Mouse (Mus musculus) lung, postnatal 25 days (tissue): ENCODE results near the gene Pnrc1.

Source experiments
- DNase-seq: peaks from one replicate; pipeline ENCODE4 v3.0.0; 2022; ENCODE audit warnings: low spot score

Gene Pnrc1

GRCm38 (mm10) chr4:33270386-33271314, 19.3 kb downstream of the Pnrc1 start:
- DNase-seq = no peak

GRCm38 (mm10) chr4:33264979-33265726, 24.8 kb downstream of the Pnrc1 start:
- DNase-seq = peak; percentile 34

- DNase-seq = no peak
Observed at GRCm38 (mm10) chr4:33262897-33263296, 27.1 kb downstream of the Pnrc1 start.

- peak; percentile 95 for DNase-seq
Observed at GRCm38 (mm10) chr4:33261311-33261753, 28.6 kb downstream of the Pnrc1 start.

GRCm38 (mm10) chr4:33260311-33260710, 29.7 kb downstream of the Pnrc1 start:
- DNase-seq = no peak

GRCm38 (mm10) chr4:33257263-33257964, 32.5 kb downstream of the Pnrc1 start:
- no peak for DNase-seq

- no peak for DNase-seq
Observed at GRCm38 (mm10) chr4:33254706-33255105, 35.3 kb downstream of the Pnrc1 start.

GRCm38 (mm10) chr4:33250867-33251266, 39.1 kb downstream of the Pnrc1 start:
- DNase-seq = no peak

- DNase-seq = no peak
Observed at GRCm38 (mm10) chr4:33249716-33250230, 40.2 kb downstream of the Pnrc1 start.

- DNase-seq = no peak
Observed at GRCm38 (mm10) chr4:33248915-33249314, 41.0 kb downstream of the Pnrc1 start.

- peak; percentile 98 for DNase-seq
Observed at GRCm38 (mm10) chr4:33248062-33248889, 41.7 kb downstream of the Pnrc1 start.

GRCm38 (mm10) chr4:33247479-33248053, 42.4 kb downstream of the Pnrc1 start:
- peak; percentile 99 for DNase-seq

GRCm38 (mm10) chr4:33245853-33246395, 44.0 kb downstream of the Pnrc1 start:
- DNase-seq = no peak

- DNase-seq = no peak
Observed at GRCm38 (mm10) chr4:33243921-33244320, 46.0 kb downstream of the Pnrc1 start.

GRCm38 (mm10) chr4:33243016-33243758, 46.8 kb downstream of the Pnrc1 start:
- DNase-seq = no peak

- DNase-seq = no peak
Observed at GRCm38 (mm10) chr4:33242536-33242935, 47.4 kb downstream of the Pnrc1 start.

GRCm38 (mm10) chr4:33230881-33231280, 59.1 kb downstream of the Pnrc1 start:
- DNase-seq = no peak

GRCm38 (mm10) chr4:33229639-33230038, 60.3 kb downstream of the Pnrc1 start:
- DNase-seq = no peak

- no peak for DNase-seq
Observed at GRCm38 (mm10) chr4:33227164-33227563, 62.8 kb downstream of the Pnrc1 start.
